Mouse (Mus musculus): ENCODE results near the gene C030005K15Rik. TPM values are rescaled to one million over a fixed set of nuclear protein-coding genes. Genes with fewer than 3 reads are reported as not detected.
"Not testable (repeated sequence)": the region's sequence is repeated elsewhere in the genome, so short reads cannot be mapped to it uniquely, and the experiment has no call there.

Gene C030005K15Rik
- not detected in 2 replicates for polyA plus RNA-seq (2016; fragmentation: Nextera tagmentation; extraction: Ambion mirVana)

GRCm38 (mm10) chr10:97726655-97727054 is at the start of gene C030005K15Rik:
C030005K15Rik (minus strand) TSS chr10:97726755.
- H3K4me3 ChIP-seq (replicated peaks); ATAC-seq (ENCODE audit: insufficient number of reproducible peaks, insufficient read depth, low FRiP score, low TSS enrichment, low read depth); H3K9me3 ChIP-seq; H3K36me3 ChIP-seq; H3K4me2 ChIP-seq; H3K4me1 ChIP-seq (replicated peaks); H3K27ac ChIP-seq; H3K27me3 ChIP-seq; H3K9ac ChIP-seq (replicated peaks): not testable (repeated sequence)

- Histone ChIP-seq H3K4me3 (replicated peaks) (no peak overlapping the region), H3K9ac (replicated peaks) (no peak overlapping the region), H3K36me3 (no peaks in the 10 kb centered on the region), H3K27me3 (no peaks in the 10 kb centered on the region), H3K27ac (no peak overlapping the region), H3K4me2 (no peak overlapping the region), H3K4me1 (replicated peaks) (no peaks in the 10 kb centered on the region), H3K9me3 (no peaks in the 10 kb centered on the region)
- no peak for ATAC-seq (ENCODE audit: insufficient number of reproducible peaks, insufficient read depth, low FRiP score, low TSS enrichment, low read depth)
- WGBS = 63% methylated on average over 5 of the region's 5 CpGs
Measured at GRCm38 (mm10) chr10:97768171-97768749, 41.7 kb upstream of the C030005K15Rik start.

GRCm38 (mm10) chr10:97753821-97754220 is 27.3 kb upstream of the C030005K15Rik start:
- Histone ChIP-seq H3K27ac (no peak overlapping the region), H3K9ac (replicated peaks) (no peak overlapping the region), H3K4me3 (replicated peaks) (no peak overlapping the region), H3K27me3 (no peaks in the 10 kb centered on the region), H3K4me2 (no peak overlapping the region), H3K36me3 (no peaks in the 10 kb centered on the region), H3K9me3 (no peaks in the 10 kb centered on the region), H3K4me1 (replicated peaks) (no peaks in the 10 kb centered on the region)
- no peak for ATAC-seq (ENCODE audit: insufficient number of reproducible peaks, insufficient read depth, low FRiP score, low TSS enrichment, low read depth)
- 74% methylated on average over 4 of the region's 4 CpGs for WGBS

- Histone ChIP-seq H3K36me3 (no peaks in the 10 kb centered on the region), H3K4me2 (no peak overlapping the region), H3K4me1 (replicated peaks) (no peaks in the 10 kb centered on the region), H3K27me3 (no peaks in the 10 kb centered on the region), H3K4me3 (replicated peaks) (no peak overlapping the region), H3K9ac (replicated peaks) (no peak overlapping the region), H3K27ac (no peak overlapping the region), H3K9me3 (no peaks in the 10 kb centered on the region)
- ATAC-seq (ENCODE audit: insufficient number of reproducible peaks, insufficient read depth, low FRiP score, low TSS enrichment, low read depth) = no peak
- 81% methylated on average over 3 of the region's 3 CpGs for WGBS
Measured at GRCm38 (mm10) chr10:97747231-97747630, 20.7 kb upstream of the C030005K15Rik start.

GRCm38 (mm10) chr10:97725929-97726328 is 626 bp downstream of the C030005K15Rik start:
- WGBS = 55% methylated on average over 1 of the region's 1 CpGs

GRCm38 (mm10) chr10:97722709-97723108 is 3.8 kb downstream of the C030005K15Rik start:
- Histone ChIP-seq H3K4me1 (replicated peaks) (no peaks in the 10 kb centered on the region), H3K27me3 (no peaks in the 10 kb centered on the region), H3K4me3 (replicated peaks) (no peak overlapping the region), H3K27ac (no peak overlapping the region), H3K4me2 (no peak overlapping the region), H3K36me3 (no peaks in the 10 kb centered on the region), H3K9me3 (no peaks in the 10 kb centered on the region), H3K9ac (replicated peaks) (no peak overlapping the region)
- 91% methylated on average over 9 of the region's 9 CpGs for WGBS
- no peak for ATAC-seq (ENCODE audit: insufficient number of reproducible peaks, insufficient read depth, low FRiP score, low TSS enrichment, low read depth)

More at GRCm38 (mm10) chr10:97725929-97726328, 626 bp downstream of the C030005K15Rik start:
- no peaks in the 10 kb centered on the region for H3K36me3 ChIP-seq
- H3K4me3 ChIP-seq (replicated peaks) = no peak overlapping the region
- no peaks in the 10 kb centered on the region for H3K4me1 ChIP-seq (replicated peaks)
- ATAC-seq (ENCODE audit: insufficient number of reproducible peaks, insufficient read depth, low FRiP score, low TSS enrichment, low read depth) = no peak
- H3K27ac ChIP-seq = no peak overlapping the region
- H3K27me3 ChIP-seq = no peaks in the 10 kb centered on the region
- no peak overlapping the region for H3K4me2 ChIP-seq
- H3K9ac ChIP-seq (replicated peaks) = no peak overlapping the region
- no peaks in the 10 kb centered on the region for H3K9me3 ChIP-seq

GRCm38 (mm10) chr10:97720625-97721024 is 5.9 kb downstream of the C030005K15Rik start:
- no peak overlapping the region for H3K9ac ChIP-seq (replicated peaks)
- no peaks in the 10 kb centered on the region for H3K4me1 ChIP-seq (replicated peaks)
- ATAC-seq (ENCODE audit: insufficient number of reproducible peaks, insufficient read depth, low FRiP score, low TSS enrichment, low read depth) = no peak
- H3K4me2 ChIP-seq = no peak overlapping the region
- no peaks in the 10 kb centered on the region for H3K36me3 ChIP-seq
- no peak overlapping the region for H3K4me3 ChIP-seq (replicated peaks)
- H3K27me3 ChIP-seq = no peaks in the 10 kb centered on the region
- H3K27ac ChIP-seq = no peak overlapping the region
- WGBS = 78% methylated on average over 1 of the region's 1 CpGs
- no peaks in the 10 kb centered on the region for H3K9me3 ChIP-seq

DNA sequence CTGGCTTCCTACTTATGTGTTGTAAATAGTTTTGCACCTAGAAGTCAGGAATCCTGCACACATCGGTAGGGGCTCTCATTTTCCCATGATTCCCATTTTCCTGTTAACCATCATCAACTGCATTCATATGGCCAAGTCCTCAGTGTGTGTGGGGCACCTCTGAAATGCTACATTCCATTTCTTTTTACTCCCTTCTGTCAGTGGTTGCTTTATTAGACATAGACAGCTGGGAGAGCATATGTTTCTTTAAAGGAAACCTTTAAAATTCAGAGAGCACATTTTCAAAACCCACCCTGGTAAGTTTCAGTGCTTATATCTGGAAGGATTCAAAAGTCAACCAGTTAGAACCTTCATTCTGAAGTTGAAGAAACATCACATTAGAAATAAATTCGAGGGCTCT is 8.5 kb downstream of the C030005K15Rik start:
- no peak overlapping the region for H3K4me3 ChIP-seq (replicated peaks)
- 72% methylated on average over 2 of the region's 2 CpGs for WGBS
- no peaks in the 10 kb centered on the region for H3K36me3 ChIP-seq
- no peak overlapping the region for H3K9ac ChIP-seq (replicated peaks)
- H3K4me2 ChIP-seq = no peak overlapping the region
- H3K4me1 ChIP-seq (replicated peaks) = no peaks in the 10 kb centered on the region
- H3K27ac ChIP-seq = no peak overlapping the region
- ATAC-seq (ENCODE audit: insufficient number of reproducible peaks, insufficient read depth, low FRiP score, low TSS enrichment, low read depth) = no peak
- no peaks in the 10 kb centered on the region for H3K9me3 ChIP-seq
- no peaks in the 10 kb centered on the region for H3K27me3 ChIP-seq

- H3K27ac ChIP-seq = no peak overlapping the region
- no peaks in the 10 kb centered on the region for H3K36me3 ChIP-seq
- 73% methylated on average over 1 of the region's 1 CpGs for WGBS
- H3K27me3 ChIP-seq = no peaks in the 10 kb centered on the region
- H3K4me2 ChIP-seq = no peak overlapping the region
- H3K9me3 ChIP-seq = no peaks in the 10 kb centered on the region
- ATAC-seq (ENCODE audit: insufficient number of reproducible peaks, insufficient read depth, low FRiP score, low TSS enrichment, low read depth) = no peak
- no peaks in the 10 kb centered on the region for H3K4me1 ChIP-seq (replicated peaks)
- no peak overlapping the region for H3K4me3 ChIP-seq (replicated peaks)
- no peak overlapping the region for H3K9ac ChIP-seq (replicated peaks)
Measured at GRCm38 (mm10) chr10:97717233-97717632, 9.3 kb downstream of the C030005K15Rik start.

DNA sequence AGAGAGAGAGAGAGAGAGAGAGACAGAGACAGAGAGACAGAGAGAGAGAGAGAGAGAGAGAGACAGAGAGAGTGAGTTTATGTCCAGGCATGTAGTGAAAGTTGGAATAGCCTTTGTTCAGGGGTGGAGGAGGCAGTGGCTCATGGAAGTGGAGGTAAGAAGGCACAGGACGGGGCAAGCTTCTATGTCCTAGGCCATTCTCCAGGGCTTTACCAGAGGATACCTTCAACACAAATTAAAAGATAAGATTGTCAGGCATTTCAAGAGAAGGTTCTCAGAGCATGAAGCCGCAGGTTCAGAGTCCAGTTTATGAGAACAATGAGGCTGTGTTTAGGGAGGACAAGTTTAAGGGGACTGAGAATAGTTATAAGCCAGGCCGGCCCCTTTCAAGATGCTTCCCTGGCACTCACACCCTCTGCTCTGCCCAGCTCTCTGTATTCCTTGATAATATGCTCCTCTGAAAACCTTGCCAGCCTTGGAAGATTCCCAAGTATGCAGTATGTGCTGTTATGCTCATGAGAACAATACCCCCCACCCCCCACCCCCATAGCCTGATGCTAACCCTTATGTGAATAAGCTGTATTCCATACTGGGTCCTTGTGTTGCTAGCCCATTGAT is 11.2 kb downstream of the C030005K15Rik start:
- 94% methylated on average over 3 of the region's 3 CpGs for WGBS
- Histone ChIP-seq H3K27ac (no peak overlapping the region), H3K4me3 (replicated peaks) (no peak overlapping the region), H3K9me3 (no peaks in the 10 kb centered on the region), H3K27me3 (no peaks in the 10 kb centered on the region), H3K4me1 (replicated peaks) (no peaks in the 10 kb centered on the region), H3K9ac (replicated peaks) (no peak overlapping the region), H3K36me3 (no peaks in the 10 kb centered on the region), H3K4me2 (no peak overlapping the region)
- no peak for ATAC-seq (ENCODE audit: insufficient number of reproducible peaks, insufficient read depth, low FRiP score, low TSS enrichment, low read depth)

- WGBS = 78% methylated on average over 4 of the region's 4 CpGs
- H3K9ac ChIP-seq (replicated peaks) = no peak overlapping the region
Measured at GRCm38 (mm10) chr10:97714584-97714983, 12.0 kb downstream of the C030005K15Rik start.

GRCm38 (mm10) chr10:97712687-97713086 is 13.9 kb downstream of the C030005K15Rik start:
- WGBS = 4% methylated on average over 5 of the region's 5 CpGs
- no peak overlapping the region for H3K4me3 ChIP-seq (replicated peaks)
- no peaks in the 10 kb centered on the region for H3K4me1 ChIP-seq (replicated peaks)
- H3K4me2 ChIP-seq = no peak overlapping the region
- H3K9ac ChIP-seq (replicated peaks) = no peak overlapping the region
- H3K9me3 ChIP-seq = no peaks in the 10 kb centered on the region
- ATAC-seq (ENCODE audit: insufficient number of reproducible peaks, insufficient read depth, low FRiP score, low TSS enrichment, low read depth) = peak; percentile 63
- H3K36me3 ChIP-seq = no peaks in the 10 kb centered on the region
- H3K27ac ChIP-seq = no peak overlapping the region
- no peaks in the 10 kb centered on the region for H3K27me3 ChIP-seq

More at GRCm38 (mm10) chr10:97714584-97714983, 12.0 kb downstream of the C030005K15Rik start:
- H3K27ac ChIP-seq = no peak overlapping the region
- no peaks in the 10 kb centered on the region for H3K36me3 ChIP-seq
- H3K4me2 ChIP-seq = no peak overlapping the region
- no peaks in the 10 kb centered on the region for H3K27me3 ChIP-seq
- ATAC-seq (ENCODE audit: insufficient number of reproducible peaks, insufficient read depth, low FRiP score, low TSS enrichment, low read depth) = no peak
- H3K4me3 ChIP-seq (replicated peaks) = no peak overlapping the region
- no peaks in the 10 kb centered on the region for H3K9me3 ChIP-seq
- no peaks in the 10 kb centered on the region for H3K4me1 ChIP-seq (replicated peaks)

Measured in limb, embryonic 12.5 days (tissue).